Comparison of ENCODE assay signal across 8 mouse cellular contexts in the genomic region with DNA sequence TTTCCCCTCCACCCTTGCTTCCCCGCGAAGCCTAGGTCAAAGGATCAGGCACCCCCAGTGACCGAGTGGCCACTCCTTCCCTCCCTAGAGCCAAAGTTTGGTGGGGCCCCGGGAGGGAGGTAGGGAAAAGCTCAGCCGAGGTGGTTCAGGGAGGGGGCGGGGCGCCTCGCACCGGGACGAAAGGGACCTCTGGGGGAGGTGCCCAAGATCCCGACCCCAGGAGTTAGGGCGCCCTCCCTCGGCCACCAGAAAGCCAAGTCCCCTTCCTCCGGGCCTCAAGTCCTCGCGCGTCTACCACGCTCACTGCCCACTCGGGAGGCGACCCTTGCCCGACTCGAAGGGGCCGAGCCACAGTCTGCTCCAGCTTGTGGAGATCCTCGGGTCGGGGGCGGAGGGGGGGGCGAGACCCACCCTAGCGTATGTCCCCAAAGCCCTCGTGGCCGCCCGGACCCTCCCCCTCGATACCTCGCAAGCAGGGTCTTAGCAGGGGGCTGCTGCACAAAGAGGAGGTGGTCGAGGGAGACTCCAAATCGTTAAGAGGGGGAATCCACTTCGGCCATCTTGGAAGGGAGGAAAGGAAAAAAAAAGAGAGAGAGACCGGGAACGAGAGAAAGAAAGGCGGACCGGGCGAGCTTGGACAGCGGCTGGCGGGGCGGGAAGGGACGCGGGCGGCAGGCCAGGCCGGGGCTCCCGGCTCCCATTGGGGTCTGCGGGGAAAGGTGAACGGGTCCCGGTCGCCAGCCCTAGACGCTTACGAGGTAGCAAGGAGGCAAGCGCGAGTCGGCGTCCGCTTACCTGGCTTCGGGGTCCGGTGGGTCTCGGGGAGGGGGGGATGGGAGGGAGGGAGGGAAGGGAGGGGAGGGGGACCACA. TPM values are rescaled to one million over a fixed set of nuclear protein-coding genes. Genes with fewer than 3 reads are reported as not detected.
DNase-seq lines count a peak whose midpoint lies in the region; ATAC-seq and TF ChIP-seq lines count a peak whose summit lies in the region.

No protein-coding gene starts in this region.

- peak overlapping the region; percentile 91 for H3K9ac ChIP-seq in forebrain, embryonic 16.5 days (replicated peaks; ENCODE audit: low read depth, low read length)
- H3K9ac ChIP-seq in hindbrain, embryonic 13.5 days: peak overlapping the region; percentile 97
- peak overlapping the region; percentile 93 for H3K9ac ChIP-seq in limb, embryonic 15.5 days

- H3K9me3 ChIP-seq in forebrain, embryonic 16.5 days (ENCODE audit: control insufficient read depth, low read length): no peaks in the 10 kb centered on the region
- H3K9me3 ChIP-seq in hindbrain, embryonic 13.5 days: no peaks in the 10 kb centered on the region
- H3K9me3 ChIP-seq in limb, embryonic 15.5 days: no peaks in the 10 kb centered on the region

- ATAC-seq in forebrain, embryonic 16.5 days: no peak
- no peak; the same call in 1 of the 2 replicates for ATAC-seq in hindbrain, embryonic 13.5 days (ENCODE audit: low FRiP score)
- ATAC-seq in limb, embryonic 15.5 days (ENCODE audit: insufficient number of reproducible peaks, low FRiP score, low TSS enrichment, low read depth): no peak

- H3K4me3 ChIP-seq in left cerebral cortex, adult 2 months: peak overlapping the region; percentile 78
- H3K4me3 ChIP-seq in brown adipose tissue, adult 24 weeks (ENCODE audit: insufficient read depth, low read depth, low read length): peak overlapping the region; percentile 72
- peak overlapping the region; percentile 76 for H3K4me3 ChIP-seq in forebrain, embryonic 16.5 days (replicated peaks; ENCODE audit: low read length)
- peak overlapping the region; percentile 93 for H3K4me3 ChIP-seq in hindbrain, embryonic 13.5 days
- H3K4me3 ChIP-seq in limb, embryonic 15.5 days: peak overlapping the region; percentile 90
- H3K4me3 ChIP-seq in myocyte: peak overlapping the region; percentile 89

- H3K4me1 ChIP-seq in brown adipose tissue, adult 24 weeks (ENCODE audit: control insufficient read depth, insufficient read depth, insufficient read length, low read length): peaks cover 5% of the 10 kb centered on the region
- peaks cover 58% of the 10 kb centered on the region for H3K4me1 ChIP-seq in forebrain, embryonic 16.5 days (replicated peaks; ENCODE audit: control insufficient read depth, insufficient read depth, low read length)
- peaks cover 65% of the 10 kb centered on the region for H3K4me1 ChIP-seq in hindbrain, embryonic 13.5 days (replicated peaks)
- peaks cover 64% of the 10 kb centered on the region for H3K4me1 ChIP-seq in limb, embryonic 15.5 days

- peak overlapping the region; percentile 85 for H3K27ac ChIP-seq in left cerebral cortex, adult 2 months
- no peak overlapping the region for H3K27ac ChIP-seq in brown adipose tissue, adult 24 weeks (replicated peaks; ENCODE audit: low read depth, low read length)
- peak overlapping the region; percentile 93 for H3K27ac ChIP-seq in forebrain, embryonic 16.5 days (ENCODE audit: low read length)
- peak overlapping the region; percentile 99 for H3K27ac ChIP-seq in hindbrain, embryonic 13.5 days
- peak overlapping the region; percentile 98 for H3K27ac ChIP-seq in limb, embryonic 15.5 days

- no peak for TF ChIP-seq POLR2A in myocyte (IDR thresholded peaks at IDR 0.05; ENCODE audit: insufficient read length, low read depth)

- peaks cover 48% of the 10 kb centered on the region for H3K79me2 ChIP-seq in myocyte (ENCODE audit: control insufficient read depth, insufficient read depth)

- no peaks in the 10 kb centered on the region for H3K27me3 ChIP-seq in forebrain, embryonic 16.5 days (replicated peaks; ENCODE audit: control insufficient read depth, insufficient read depth, low read length)
- no peaks in the 10 kb centered on the region for H3K27me3 ChIP-seq in hindbrain, embryonic 13.5 days
- no peaks in the 10 kb centered on the region for H3K27me3 ChIP-seq in limb, embryonic 15.5 days
- no peaks in the 10 kb centered on the region for H3K27me3 ChIP-seq in myocyte (ENCODE audit: control insufficient read depth, insufficient read depth, insufficient read length)

- peak overlapping the region; percentile 88 for H3K4me2 ChIP-seq in forebrain, embryonic 16.5 days (ENCODE audit: low read length)
- H3K4me2 ChIP-seq in hindbrain, embryonic 13.5 days: peak overlapping the region; percentile 89
- H3K4me2 ChIP-seq in limb, embryonic 15.5 days: peak overlapping the region; percentile 83
- H3K4me2 ChIP-seq in myocyte (ENCODE audit: low read depth): peak overlapping the region; percentile 87

- H3ac ChIP-seq in myocyte (ENCODE audit: control insufficient read depth, insufficient read length): peak overlapping the region; percentile 26

- under 1% methylated on average over 60 of the region's 63 CpGs for WGBS in forebrain, embryonic 16.5 days
- under 1% methylated on average over 51 of the region's 63 CpGs for WGBS in hindbrain, embryonic 13.5 days
- WGBS in limb, embryonic 15.5 days: under 1% methylated on average over 54 of the region's 63 CpGs

- no peaks in the 10 kb centered on the region for H3K36me3 ChIP-seq in forebrain, embryonic 16.5 days (ENCODE audit: control insufficient read depth, insufficient read depth)
- no peaks in the 10 kb centered on the region for H3K36me3 ChIP-seq in hindbrain, embryonic 13.5 days
- no peaks in the 10 kb centered on the region; the same call in 1 of the 2 replicates for H3K36me3 ChIP-seq in limb, embryonic 15.5 days
- no peaks in the 10 kb centered on the region for H3K36me3 ChIP-seq in myocyte (ENCODE audit: control insufficient read depth, insufficient read depth)

- peak; percentile 52 to 66 for DNase-seq in left cerebral cortex, adult 2 months (ENCODE audit: extremely low spot score in 1 of 2, low spot score in 2 of 2)
- DNase-seq in left cerebral cortex, adult 18-20 months (ENCODE audit: low spot score in 2 of 2): no peak
- DNase-seq in urinary bladder, adult 2 months (ENCODE audit: low spot score): peak; percentile 66

- TF ChIP-seq CTCF in left cerebral cortex, adult 2 months (IDR thresholded peaks at IDR 0.05): peak; percentile 34

- intact Hi-C loops in left cerebral cortex, adult 2 months (cut with DNase I): loop anchor here (5.0 kb wide), 1 partner anchor 37 kb away; a partner anchor contains a TSS

TF ChIP-seq in myocyte, 11 proteins besides CTCF, POLR2A, EP300 and RAD21 (continues in another document):
- TF ChIP-seq REST (IDR thresholded peaks at IDR 0.05; ENCODE audit: insufficient read depth, insufficient read length): no peak

RNA-seq across cellular contexts. Expression of a gene that starts 1.3 kb away (rescaled TPM):
- total RNA-seq in left cerebral cortex, adult 2 months (2021): 10 to 100 TPM; 36.2 to 39.6 TPM
- total RNA-seq in left cerebral cortex, adult 18-20 months (2021): 10 to 100 TPM; 32.4 to 35.2 TPM
- 6.8 and 12.7 TPM in 2 replicates for polyA plus RNA-seq in brown adipose tissue, adult 24 weeks (2012; ENCODE audit: insufficient read depth, insufficient read length, missing spikeins)
- polyA plus RNA-seq in forebrain, embryonic 16.5 days (2015; fragmentation: Nextera tagmentation; extraction: Ambion mirVana): 14.8 and 19.8 TPM in 2 replicates
- 26.2 and 26.3 TPM in 2 replicates for polyA plus RNA-seq in hindbrain, embryonic 13.5 days (2015; fragmentation: Nextera tagmentation; extraction: Ambion mirVana)
- polyA plus RNA-seq in limb, embryonic 15.5 days (2015; fragmentation: Nextera tagmentation; extraction: Ambion mirVana): 13.1 and 14.7 TPM in 2 replicates
- polyA plus RNA-seq in myocyte (2012; fragmentation: generic; extraction: Trizol): 24.3 TPM
- polyA plus RNA-seq in urinary bladder, adult 2 months (2012; rRNA removed): 41.1 and 46.4 TPM in 2 replicates

RNA-seq across cellular contexts. Expression of a gene that starts 4.2 kb away (rescaled TPM):
- 100 to 1,000 TPM; 113 to 123 TPM for total RNA-seq in left cerebral cortex, adult 2 months (2021)
- 100 to 1,000 TPM; 122 to 128 TPM for total RNA-seq in left cerebral cortex, adult 18-20 months (2021)
- polyA plus RNA-seq in brown adipose tissue, adult 24 weeks (2012; ENCODE audit: insufficient read depth, insufficient read length, missing spikeins): 364 and 464 TPM in 2 replicates
- polyA plus RNA-seq in forebrain, embryonic 16.5 days (2015; fragmentation: Nextera tagmentation; extraction: Ambion mirVana): 403 and 431 TPM in 2 replicates
- 476 and 483 TPM in 2 replicates for polyA plus RNA-seq in hindbrain, embryonic 13.5 days (2015; fragmentation: Nextera tagmentation; extraction: Ambion mirVana)
- 413 and 414 TPM in 2 replicates for polyA plus RNA-seq in limb, embryonic 15.5 days (2015; fragmentation: Nextera tagmentation; extraction: Ambion mirVana)
- polyA plus RNA-seq in myocyte (2012; fragmentation: generic; extraction: Trizol): 694 TPM
- 264 and 322 TPM in 2 replicates for polyA plus RNA-seq in urinary bladder, adult 2 months (2012; rRNA removed)

RNA-seq across cellular contexts. Expression of a gene that starts 13.3 kb away (rescaled TPM):
- total RNA-seq in left cerebral cortex, adult 2 months (2021): 10 to 100 TPM; 47.7 to 57.6 TPM
- total RNA-seq in left cerebral cortex, adult 18-20 months (2021): 10 to 100 TPM; 54.7 to 57.2 TPM
- 420 and 579 TPM in 2 replicates for polyA plus RNA-seq in brown adipose tissue, adult 24 weeks (2012; ENCODE audit: insufficient read depth, insufficient read length, missing spikeins)
- 14.6 and 15.4 TPM in 2 replicates for polyA plus RNA-seq in forebrain, embryonic 16.5 days (2015; fragmentation: Nextera tagmentation; extraction: Ambion mirVana)
- polyA plus RNA-seq in hindbrain, embryonic 13.5 days (2015; fragmentation: Nextera tagmentation; extraction: Ambion mirVana): 23.8 and 25.6 TPM in 2 replicates
- polyA plus RNA-seq in limb, embryonic 15.5 days (2015; fragmentation: Nextera tagmentation; extraction: Ambion mirVana): 13.5 and 18.6 TPM in 2 replicates
- 112 TPM for polyA plus RNA-seq in myocyte (2012; fragmentation: generic; extraction: Trizol)
- 55.7 and 56.2 TPM in 2 replicates for polyA plus RNA-seq in urinary bladder, adult 2 months (2012; rRNA removed)

RNA-seq across cellular contexts. Expression of a gene that starts 35.8 kb away (rescaled TPM):
- total RNA-seq in left cerebral cortex, adult 2 months (2021): 100 to 1,000 TPM; 143 to 147 TPM
- total RNA-seq in left cerebral cortex, adult 18-20 months (2021): 100 to 1,000 TPM; 135 to 149 TPM
- 10.9 and 12.9 TPM in 2 replicates for polyA plus RNA-seq in brown adipose tissue, adult 24 weeks (2012; ENCODE audit: insufficient read depth, insufficient read length, missing spikeins)
- polyA plus RNA-seq in forebrain, embryonic 16.5 days (2015; fragmentation: Nextera tagmentation; extraction: Ambion mirVana): 4.2 and 5.1 TPM in 2 replicates
- 3.4 and 4.1 TPM in 2 replicates for polyA plus RNA-seq in hindbrain, embryonic 13.5 days (2015; fragmentation: Nextera tagmentation; extraction: Ambion mirVana)
- polyA plus RNA-seq in limb, embryonic 15.5 days (2015; fragmentation: Nextera tagmentation; extraction: Ambion mirVana): 2.4 and 2.6 TPM in 2 replicates
- 15.5 TPM for polyA plus RNA-seq in myocyte (2012; fragmentation: generic; extraction: Trizol)
- polyA plus RNA-seq in urinary bladder, adult 2 months (2012; rRNA removed): 30.2 and 37.2 TPM in 2 replicates

RNA-seq across cellular contexts. Expression of a gene that starts 45.5 kb away (rescaled TPM):
- 100 to 1,000 TPM; 114 to 117 TPM for total RNA-seq in left cerebral cortex, adult 2 months (2021)
- 100 to 1,000 TPM; 120 to 123 TPM for total RNA-seq in left cerebral cortex, adult 18-20 months (2021)
- polyA plus RNA-seq in brown adipose tissue, adult 24 weeks (2012; ENCODE audit: insufficient read depth, insufficient read length, missing spikeins): 6.1 and 10.3 TPM in 2 replicates
- 4.1 and 4.7 TPM in 2 replicates for polyA plus RNA-seq in forebrain, embryonic 16.5 days (2015; fragmentation: Nextera tagmentation; extraction: Ambion mirVana)
- 4.3 and 4.7 TPM in 2 replicates for polyA plus RNA-seq in hindbrain, embryonic 13.5 days (2015; fragmentation: Nextera tagmentation; extraction: Ambion mirVana)
- polyA plus RNA-seq in limb, embryonic 15.5 days (2015; fragmentation: Nextera tagmentation; extraction: Ambion mirVana): 1.7 and 2.2 TPM in 2 replicates
- polyA plus RNA-seq in myocyte (2012; fragmentation: generic; extraction: Trizol): 30.1 TPM
- 17.2 and 19.1 TPM in 2 replicates for polyA plus RNA-seq in urinary bladder, adult 2 months (2012; rRNA removed)

Comparison
In these comparisons a context has a peak if more than half of its experiments do, and no peak if none do; other contexts are left out.
1. DNase-seq: peak in left cerebral cortex, adult 2 months (2 of 2) and urinary bladder, adult 2 months (single experiment); none in left cerebral cortex, adult 18-20 months (0 of 2).
2. Peak in every context shown above with its lines, with median percentiles within 50 percentile points of each other: H3K4me3 ChIP-seq, H3K4me2 ChIP-seq and H3K9ac ChIP-seq.